Mouse (Mus musculus) liver, adult (tissue): ENCODE data around the gene Rpl23.

ENCODE experiments used
- GATA4 ChIP-seq: IDR thresholded peaks from 2 replicates; pipeline ENCODE4 v1.6.1; 2014; ENCODE audit warnings: mild to moderate bottlenecking, low read length; ENCODE audit not compliant: insufficient replicate concordance

Rpl23 gene

DNA sequence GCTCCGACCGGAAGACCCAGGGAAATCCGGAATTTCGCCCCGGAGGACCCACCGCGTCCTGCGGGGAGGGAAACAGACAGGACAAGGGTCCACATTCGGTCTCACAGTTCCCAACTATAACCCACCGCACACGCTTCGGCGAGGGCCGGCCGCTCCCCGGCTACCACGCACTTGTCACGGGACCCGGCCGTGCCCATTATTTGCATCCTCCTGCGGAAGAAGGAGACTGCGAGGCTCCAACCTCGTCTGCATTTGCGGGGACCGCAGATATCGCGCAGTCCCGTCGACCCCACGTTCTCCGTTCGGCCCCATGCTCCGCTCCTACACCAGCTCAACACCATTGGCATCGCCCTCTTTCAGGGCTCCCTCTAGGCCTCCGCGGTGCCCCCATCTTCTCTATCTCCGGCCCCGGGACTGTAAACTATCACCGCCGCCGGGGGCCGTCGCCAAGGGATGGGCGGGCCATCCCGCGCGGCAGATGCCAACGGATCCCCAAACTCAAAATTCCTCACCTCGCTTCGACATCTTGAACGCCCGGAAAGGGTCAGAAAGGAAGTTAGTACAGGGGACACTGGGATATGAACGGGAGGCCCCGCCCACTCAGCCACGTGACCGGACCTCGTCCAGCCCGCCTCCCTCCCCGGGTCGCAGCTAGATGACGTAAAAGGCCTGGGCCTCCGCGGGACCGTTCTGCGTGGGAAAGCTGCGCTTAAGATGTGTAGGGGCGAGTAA, at the start of gene Rpl23:
TSS of gene Rpl23 (minus strand) at position 606 of the 732 bp plus-strand sequence.
- TF ChIP-seq GATA4: peak; percentile 51; the same call in 1 of the 2 replicates

GRCm38 (mm10) chr11:97832001-97832400, 49.8 kb upstream of the Rpl23 start:
- TF ChIP-seq GATA4: peak; percentile 12; the same call in 1 of the 2 replicates

GRCm38 (mm10) chr11:97830501-97830900, 48.3 kb upstream of the Rpl23 start:
- no peak for TF ChIP-seq GATA4

- no peak for TF ChIP-seq GATA4
Measured at GRCm38 (mm10) chr11:97829913-97830476, 47.8 kb upstream of the Rpl23 start.

- TF ChIP-seq GATA4: no peak
Measured at GRCm38 (mm10) chr11:97829365-97829764, 47.1 kb upstream of the Rpl23 start.

GRCm38 (mm10) chr11:97827654-97828053, 45.4 kb upstream of the Rpl23 start:
- no peak for TF ChIP-seq GATA4

GRCm38 (mm10) chr11:97826414-97826813, 44.2 kb upstream of the Rpl23 start:
- no peak for TF ChIP-seq GATA4

DNA sequence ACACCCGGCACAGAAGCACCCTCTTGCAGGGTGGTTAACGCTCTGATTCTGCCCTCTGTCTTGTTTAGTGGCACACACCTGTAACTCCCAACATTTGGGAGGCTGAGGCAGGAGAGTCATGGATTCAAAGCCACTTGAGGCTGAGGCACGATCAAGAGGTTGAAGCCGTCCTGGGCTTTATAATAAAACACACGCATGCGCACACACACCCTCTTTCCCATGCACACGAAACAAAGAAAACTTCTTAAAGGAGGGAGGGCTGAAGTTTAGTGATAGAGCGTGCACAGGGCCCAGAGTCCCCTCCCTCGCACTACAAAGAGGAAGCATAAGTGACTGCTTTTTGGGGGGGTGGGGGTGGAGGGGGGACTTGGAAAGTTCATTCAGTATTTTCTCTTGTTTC, 43.7 kb upstream of the Rpl23 start:
- TF ChIP-seq GATA4: no peak

DNA sequence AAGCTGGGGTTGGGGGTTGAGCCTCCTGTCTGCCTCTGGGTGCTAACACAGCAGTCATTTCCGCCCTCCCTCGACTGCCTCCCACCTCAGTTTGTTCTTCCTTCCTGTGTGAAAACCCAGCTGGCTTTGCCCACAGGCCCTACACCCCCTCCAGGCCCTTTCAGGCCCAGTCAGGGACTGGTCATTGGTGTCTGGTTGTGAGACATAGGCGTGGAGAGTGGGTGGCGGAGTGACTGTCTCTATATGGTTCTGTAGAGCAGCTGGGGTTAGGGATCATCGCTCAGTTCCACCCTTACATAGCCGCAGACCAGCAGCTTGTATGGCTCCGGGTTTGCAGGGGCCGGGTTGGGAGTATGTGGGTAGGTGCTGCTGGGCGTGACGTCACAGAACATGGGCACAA, 43.1 kb upstream of the Rpl23 start:
- no peak for TF ChIP-seq GATA4

GRCm38 (mm10) chr11:97824895-97825294, 42.7 kb upstream of the Rpl23 start:
- TF ChIP-seq GATA4: no peak

DNA sequence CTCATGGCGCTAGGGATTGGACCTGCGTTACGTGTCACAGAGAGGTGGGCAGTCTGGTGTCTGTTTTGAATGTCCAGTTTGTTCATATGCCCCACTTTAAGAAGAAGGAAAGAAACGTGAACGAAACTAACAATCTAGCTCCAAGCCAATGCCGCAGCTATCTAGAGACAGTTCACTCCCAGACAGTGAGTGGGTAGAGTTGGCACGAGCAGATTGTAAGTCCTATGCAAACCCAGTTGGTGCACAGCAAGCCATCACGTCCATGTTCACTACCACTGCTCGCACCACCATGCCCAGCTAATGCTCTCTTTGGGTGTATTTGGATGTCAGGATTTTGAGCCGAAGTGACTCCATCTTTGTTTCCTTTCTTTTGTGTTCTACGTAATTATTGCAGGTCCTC, 41.9 kb upstream of the Rpl23 start:
- no peak for TF ChIP-seq GATA4

- no peak for TF ChIP-seq GATA4
Measured at GRCm38 (mm10) chr11:97822840-97823603, 40.8 kb upstream of the Rpl23 start.

- peak; percentile 9; the same call in 1 of the 2 replicates for TF ChIP-seq GATA4
Measured at GRCm38 (mm10) chr11:97821401-97822064, 39.3 kb upstream of the Rpl23 start.

DNA sequence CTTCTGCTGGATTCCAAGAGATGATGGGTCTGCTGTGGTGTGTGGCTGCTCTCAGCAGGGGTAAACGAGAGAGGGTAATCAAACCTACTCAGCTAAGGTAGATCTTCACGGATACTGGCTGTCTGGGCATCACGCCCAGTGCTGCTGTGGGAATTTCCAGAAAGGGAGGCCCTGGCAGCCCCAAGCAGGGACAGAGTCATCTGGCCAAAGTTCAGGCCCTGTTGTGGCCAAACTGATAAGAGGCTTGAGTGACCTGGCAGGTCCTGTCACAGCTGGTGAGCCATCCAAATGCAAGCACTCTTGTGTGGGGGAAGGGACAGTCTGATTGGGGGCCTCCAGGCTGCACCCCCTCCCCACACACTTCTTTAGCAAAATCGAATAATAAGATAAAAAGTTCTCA, 38.6 kb upstream of the Rpl23 start:
- peak; percentile 99 for TF ChIP-seq GATA4

GRCm38 (mm10) chr11:97819923-97820322, 37.7 kb upstream of the Rpl23 start:
- no peak for TF ChIP-seq GATA4

GRCm38 (mm10) chr11:97819102-97819501, 36.9 kb upstream of the Rpl23 start:
- TF ChIP-seq GATA4: no peak

- no peak for TF ChIP-seq GATA4
Measured at GRCm38 (mm10) chr11:97818571-97818970, 36.3 kb upstream of the Rpl23 start.
